Mouse (Mus musculus) intestine, postnatal 0 days (tissue): ENCODE results near the gene Gm45837. TPM values are rescaled to one million over a fixed set of nuclear protein-coding genes. Genes with fewer than 3 reads are reported as not detected.

Source experiments
- ATAC-seq: fragments of 200-750 bp; cut with Nextera tagmentation; 2 replicates; pipeline ENCODE4 v1.8.0; 2017; ENCODE audit warnings: mild to moderate bottlenecking, moderate TSS enrichment, moderate library complexity
- H3K27ac ChIP-seq: fragments of 300-500 bp; sonication (generic); 2 replicates; pipeline ENCODE4 v1.5.1; 2014; ENCODE audit warnings: mild to moderate bottlenecking, low read depth, low read length, moderate library complexity
- H3K27me3 ChIP-seq: fragments of 300-500 bp; sonication (generic); replicated peaks from 2 replicates; pipeline ENCODE4 v1.6.1; 2014; ENCODE audit warnings: low read length, mixed read lengths; ENCODE audit not compliant: control insufficient read depth, insufficient read depth
- H3K36me3 ChIP-seq: fragments of 300-500 bp; sonication (generic); 2 replicates; pipeline ENCODE4 v1.6.1; 2014; ENCODE audit warnings: mild to moderate bottlenecking, moderate library complexity; ENCODE audit not compliant: control insufficient read depth, insufficient read depth
- H3K4me1 ChIP-seq: fragments of 300-500 bp; sonication (generic); replicated peaks from 2 replicates; pipeline ENCODE4 v1.6.1; 2014; ENCODE audit warnings: antibody characterized with exemption, low read length, mixed read lengths; ENCODE audit not compliant: control insufficient read depth, insufficient read depth
- H3K4me2 ChIP-seq: fragments of 300-500 bp; sonication (generic); replicated peaks from 2 replicates; pipeline ENCODE4 v1.6.1; 2014; ENCODE audit warnings: low read depth, mild to moderate bottlenecking, moderate library complexity
- H3K4me3 ChIP-seq: fragments of 300-500 bp; sonication (generic); 2 replicates; pipeline ENCODE4 v1.5.1; 2014; ENCODE audit warnings: low read depth, low read length
- H3K9ac ChIP-seq: fragments of 300-500 bp; sonication (generic); 2 replicates; pipeline ENCODE4 v1.6.1; 2014; ENCODE audit warnings: mild to moderate bottlenecking, low read depth, low read length
- H3K9me3 ChIP-seq: fragments of 300-500 bp; sonication (generic); 2 replicates; pipeline ENCODE4 v1.6.1; 2016; ENCODE audit warnings: mixed run types; ENCODE audit not compliant: control insufficient read depth
- CTCF ChIP-seq: sonication (generic); IDR thresholded peaks from 2 replicates; pipeline ENCODE4 v1.5.1; 2016; ENCODE audit warnings: low read depth, mild to moderate bottlenecking, control low read depth, antibody characterized with exemption, moderate library complexity
- WGBS: fragments of 180-500 bp; shearing (Covaris S2); extraction: QIAGEN DNeasy Blood & Tissue Kit; methylation state at CpG from one replicate; pipeline ENCODE4 v1.1.7; 2014; 5-methylcytosine and 5-hydroxymethylcytosine counted together
- polyA plus RNA-seq: library from polyadenylated mRNA; unstranded; fragments of >200 nt; fragmentation: Nextera tagmentation; extraction: Ambion mirVana; gene quantifications from 2 replicates; pipeline ENCODE4 v1.2.1, GENCODE M21; 2015

The Gm45837 gene
- polyA plus RNA-seq, 1 experiment from 2014 or later, result not detected

GRCm38 (mm10) chr7:101394569-101394968 lies 16.1 kb upstream of the Gm45837 start:
- peak overlapping the region; percentile 26 for H3K4me3 ChIP-seq
- WGBS, result 73% methylated on average over 3 of the region's 3 CpGs
- no peak for ATAC-seq
- peaks cover 85% of the 10 kb centered on the region for H3K36me3 ChIP-seq
- H3K27me3 ChIP-seq, result no peaks in the 10 kb centered on the region
- peak overlapping the region; percentile 50; the same call in 1 of the 2 replicates for H3K27ac ChIP-seq
- H3K4me1 ChIP-seq, result 0 out of 2 replicates have a peak, but pooled peaks cover 5% of the 10 kb centered on the region
- H3K4me2 ChIP-seq, result peak overlapping the region; percentile 58
- TF ChIP-seq CTCF, result no peak
- H3K9me3 ChIP-seq, result no peaks in the 10 kb centered on the region
- peak overlapping the region; percentile 40; the same call in 1 of the 2 replicates for H3K9ac ChIP-seq

DNA sequence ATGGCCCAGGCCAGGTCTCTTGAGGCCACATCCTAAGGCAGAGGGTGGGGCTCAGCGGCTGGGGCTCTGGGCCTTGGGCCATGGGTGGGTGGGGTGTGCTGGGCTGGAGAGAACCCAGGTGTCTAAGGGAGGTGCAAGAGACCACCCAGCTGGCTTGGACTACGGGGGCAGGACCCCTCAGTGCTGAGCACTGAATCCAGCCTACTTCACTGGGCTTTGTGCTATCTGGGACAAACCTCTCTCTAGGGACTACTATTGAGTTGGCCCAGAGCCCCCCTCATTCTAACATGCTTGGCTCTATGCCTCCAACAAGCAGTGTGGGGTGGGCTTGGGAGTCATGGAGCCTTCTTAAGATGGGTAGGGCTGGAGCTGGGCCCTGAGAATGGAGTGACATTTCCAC lies 15.2 kb upstream of the Gm45837 start:
- peak overlapping the region; percentile 26; the same call in 1 of the 2 replicates for H3K4me3 ChIP-seq
- peak overlapping the region; percentile 58 for H3K4me2 ChIP-seq
- no peak for ATAC-seq
- H3K9ac ChIP-seq, result no peak overlapping the region
- no peak for TF ChIP-seq CTCF
- no peaks in the 10 kb centered on the region for H3K27me3 ChIP-seq
- H3K36me3 ChIP-seq, result peaks cover 85% of the 10 kb centered on the region
- WGBS, result 59% methylated on average over 2 of the region's 2 CpGs
- H3K4me1 ChIP-seq, result 0 out of 2 replicates have a peak, but pooled peaks cover 5% of the 10 kb centered on the region
- H3K9me3 ChIP-seq, result no peaks in the 10 kb centered on the region
- H3K27ac ChIP-seq, result no peak overlapping the region

DNA sequence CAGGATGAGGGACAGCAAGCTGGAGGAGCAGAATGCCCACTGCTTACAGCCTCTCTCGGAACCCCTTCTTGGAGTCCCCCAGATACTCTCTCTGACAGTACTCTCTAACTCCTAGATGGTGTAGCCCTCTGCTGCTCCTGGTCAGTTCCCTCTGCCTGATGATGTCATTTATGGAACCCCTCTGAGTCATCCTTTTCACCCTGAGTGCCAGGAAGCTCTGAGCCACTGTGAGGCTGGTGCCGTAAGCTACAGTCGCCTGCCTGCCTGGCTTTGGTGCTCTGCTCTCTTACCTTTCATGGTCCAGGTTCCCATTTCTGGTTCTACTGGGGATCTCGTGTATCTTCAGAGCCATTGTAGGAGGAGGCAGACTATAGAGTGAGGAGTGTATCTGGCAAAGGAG lies 13.5 kb upstream of the Gm45837 start:
- Histone ChIP-seq H3K4me3 (no peak overlapping the region), H3K36me3 (peaks cover 88% of the 10 kb centered on the region), H3K9ac (no peak overlapping the region), H3K4me2 (no peak overlapping the region), H3K9me3 (no peaks in the 10 kb centered on the region), H3K27me3 (no peaks in the 10 kb centered on the region), H3K4me1 (0 out of 2 replicates have a peak, but pooled peaks cover 5% of the 10 kb centered on the region), H3K27ac (no peak overlapping the region)
- ATAC-seq, result no peak
- 93% methylated on average over 4 of the region's 4 CpGs for WGBS
- TF ChIP-seq CTCF, result no peak

- TF ChIP-seq CTCF, result no peak
Measured at GRCm38 (mm10) chr7:101401510-101401909, 9.2 kb upstream of the Gm45837 start.

GRCm38 (mm10) chr7:101403831-101404230 lies 6.9 kb upstream of the Gm45837 start:
- Histone ChIP-seq H3K9me3 (no peaks in the 10 kb centered on the region), H3K27ac (no peak overlapping the region), H3K4me1 (no peaks in the 10 kb centered on the region), H3K27me3 (no peaks in the 10 kb centered on the region), H3K9ac (no peak overlapping the region), H3K4me3 (no peak overlapping the region), H3K36me3 (peaks cover 94% of the 10 kb centered on the region), H3K4me2 (no peak overlapping the region)
- no peak for ATAC-seq
- WGBS, result 95% methylated on average over 5 of the region's 5 CpGs
- TF ChIP-seq CTCF, result peak; percentile 56

More at GRCm38 (mm10) chr7:101401510-101401909, 9.2 kb upstream of the Gm45837 start:
- WGBS, result 91% methylated on average over 7 of the region's 7 CpGs
- Histone ChIP-seq H3K27ac (no peak overlapping the region), H3K9ac (no peak overlapping the region), H3K4me2 (no peak overlapping the region), H3K4me1 (no peaks in the 10 kb centered on the region), H3K27me3 (no peaks in the 10 kb centered on the region), H3K9me3 (no peaks in the 10 kb centered on the region), H3K4me3 (no peak overlapping the region), H3K36me3 (peaks cover 97% of the 10 kb centered on the region)
- ATAC-seq, result no peak

DNA sequence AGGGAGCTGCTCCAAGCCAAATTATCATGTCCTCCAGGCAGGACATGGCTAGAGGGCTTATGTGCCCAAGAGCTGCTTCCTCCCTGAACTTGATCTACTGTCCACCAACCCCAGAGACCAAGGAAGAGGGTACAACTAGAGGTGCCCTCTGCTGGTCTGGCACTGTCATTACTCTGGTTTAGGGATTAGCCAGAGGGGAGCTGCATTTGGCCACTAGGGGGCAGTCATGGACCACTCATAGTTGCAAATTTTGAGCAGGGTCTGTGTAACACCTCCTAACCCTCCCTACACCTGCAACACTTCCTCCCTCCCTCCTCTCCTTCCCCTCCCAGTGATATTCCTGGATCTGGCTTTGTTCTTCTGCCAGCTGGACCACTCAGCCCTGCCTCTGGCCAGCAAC lies 2.1 kb downstream of the Gm45837 start:
- TF ChIP-seq CTCF, result peak; percentile 99
- ATAC-seq, result no peak
- Histone ChIP-seq H3K27me3 (no peaks in the 10 kb centered on the region), H3K36me3 (peaks cover 47% of the 10 kb centered on the region), H3K9me3 (no peaks in the 10 kb centered on the region), H3K4me2 (no peak overlapping the region), H3K4me1 (no peaks in the 10 kb centered on the region; the same call in 1 of the 2 replicates), H3K9ac (no peak overlapping the region), H3K4me3 (no peak overlapping the region), H3K27ac (no peak overlapping the region)

DNA sequence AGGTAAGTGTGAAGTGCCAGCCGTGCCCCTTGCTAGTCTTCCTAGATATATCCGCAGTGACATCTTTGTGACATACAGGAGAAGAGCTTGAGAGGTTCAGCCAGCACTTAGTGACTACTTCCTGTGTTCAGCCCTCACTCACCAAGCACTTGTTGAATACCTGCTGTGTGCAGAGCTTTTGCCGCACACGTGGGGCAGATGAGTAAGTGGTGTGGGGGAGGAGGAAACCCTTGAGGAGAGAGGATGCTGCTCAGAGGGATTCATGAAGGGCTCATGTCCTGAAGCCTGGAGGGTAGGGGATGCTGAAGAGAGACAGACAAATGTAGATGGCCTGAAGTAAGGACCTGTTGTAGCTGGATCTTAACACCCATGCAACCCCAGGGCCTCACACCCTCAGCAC lies 3.5 kb downstream of the Gm45837 start:
- TF ChIP-seq CTCF, result no peak
- Histone ChIP-seq H3K27me3 (peaks cover 2% of the 10 kb centered on the region; the same call in 1 of the 2 replicates), H3K4me2 (no peak overlapping the region), H3K4me1 (no peaks in the 10 kb centered on the region; the same call in 1 of the 2 replicates), H3K27ac (no peak overlapping the region), H3K9ac (no peak overlapping the region), H3K9me3 (no peaks in the 10 kb centered on the region), H3K4me3 (no peak overlapping the region), H3K36me3 (peaks cover 33% of the 10 kb centered on the region)
- 47% methylated on average over 4 of the region's 4 CpGs for WGBS
- ATAC-seq, result no peak
